Mouse (Mus musculus) erythroid progenitor cell, adult 5-6 weeks (primary cell): ENCODE data around the gene Trio. TPM values are rescaled to one million over a fixed set of nuclear protein-coding genes. Genes with fewer than 3 reads are reported as not detected.

ENCODE experiments used
- ATAC-seq: replicated peaks from 2 replicates; pipeline ENCODE4 v1.8.0; 2016; ENCODE audit warnings: moderate number of reproducible peaks, mild to moderate bottlenecking, moderate TSS enrichment, inconsistent platforms; ENCODE audit not compliant: poor library complexity, low FRiP score, severe bottlenecking
- total RNA-seq, 2 experiments: library from RNA; stranded (forward) in 1 of 2; stranded (reverse) in 1 of 2; fragments of 150-400 nt in 1 of 2; fragments of 186-747, 209-891 nt in 1 of 2; gene quantifications; 2 replicates each; pipeline versions ENCODE4 v1.2.3 to v1.2.4; 2015 to 2017; ENCODE audit warnings: low replicate concordance in 2 of 2

Trio gene
- total RNA-seq, 2 experiments from 2014 or later: 3.4 to 6.3 TPM

- ATAC-seq: no peak
Measured at GRCm38 (mm10) chr15:27954356-27954755, 71.3 kb downstream of the Trio start.

DNA sequence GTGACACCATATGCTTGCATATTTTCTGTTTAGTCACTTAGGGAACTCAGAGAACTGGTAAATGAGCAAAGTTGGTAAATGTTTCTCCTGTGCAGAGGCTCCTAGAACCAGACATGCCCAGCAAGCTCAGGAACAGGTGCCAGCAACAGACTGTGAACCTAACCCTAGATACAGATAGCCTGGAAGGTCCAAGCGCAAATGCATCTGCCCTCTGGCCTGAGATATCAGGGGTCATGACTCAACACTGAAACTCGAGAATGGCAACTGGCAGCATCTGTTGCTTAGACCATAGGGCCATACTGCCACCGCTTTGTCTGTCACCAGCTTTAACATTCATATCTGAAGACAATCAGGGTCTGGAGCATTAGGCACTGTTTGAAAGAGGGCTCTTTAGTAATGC lies 72.1 kb downstream of the Trio start:
- no peak for ATAC-seq

DNA sequence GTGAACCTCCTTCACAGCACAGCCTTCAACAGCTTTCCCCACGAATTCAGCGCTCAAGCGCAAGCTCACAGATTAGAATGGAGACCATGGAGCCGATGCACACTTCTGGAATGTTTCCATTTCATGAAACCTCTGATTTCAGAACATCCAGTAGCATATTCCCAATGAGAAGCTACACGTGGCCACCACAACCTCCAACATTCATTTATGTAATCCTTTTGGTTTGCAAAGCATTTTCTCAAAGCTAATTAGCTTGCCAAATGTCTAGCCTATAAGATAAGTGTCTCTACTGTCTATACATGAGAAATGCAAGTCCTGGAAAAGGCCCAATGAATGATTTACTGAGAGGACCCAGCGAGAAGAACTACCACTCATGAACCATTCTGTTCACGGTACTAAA lies 74.5 kb downstream of the Trio start:
- ATAC-seq: no peak

- ATAC-seq: no peak
Measured at GRCm38 (mm10) chr15:27949196-27949595, 76.5 kb downstream of the Trio start.

GRCm38 (mm10) chr15:27947880-27948279 lies 77.8 kb downstream of the Trio start:
- ATAC-seq: no peak

GRCm38 (mm10) chr15:27945570-27945969 lies 80.1 kb downstream of the Trio start:
- ATAC-seq: no peak

GRCm38 (mm10) chr15:27944898-27945297 lies 80.8 kb downstream of the Trio start:
- ATAC-seq: no peak

DNA sequence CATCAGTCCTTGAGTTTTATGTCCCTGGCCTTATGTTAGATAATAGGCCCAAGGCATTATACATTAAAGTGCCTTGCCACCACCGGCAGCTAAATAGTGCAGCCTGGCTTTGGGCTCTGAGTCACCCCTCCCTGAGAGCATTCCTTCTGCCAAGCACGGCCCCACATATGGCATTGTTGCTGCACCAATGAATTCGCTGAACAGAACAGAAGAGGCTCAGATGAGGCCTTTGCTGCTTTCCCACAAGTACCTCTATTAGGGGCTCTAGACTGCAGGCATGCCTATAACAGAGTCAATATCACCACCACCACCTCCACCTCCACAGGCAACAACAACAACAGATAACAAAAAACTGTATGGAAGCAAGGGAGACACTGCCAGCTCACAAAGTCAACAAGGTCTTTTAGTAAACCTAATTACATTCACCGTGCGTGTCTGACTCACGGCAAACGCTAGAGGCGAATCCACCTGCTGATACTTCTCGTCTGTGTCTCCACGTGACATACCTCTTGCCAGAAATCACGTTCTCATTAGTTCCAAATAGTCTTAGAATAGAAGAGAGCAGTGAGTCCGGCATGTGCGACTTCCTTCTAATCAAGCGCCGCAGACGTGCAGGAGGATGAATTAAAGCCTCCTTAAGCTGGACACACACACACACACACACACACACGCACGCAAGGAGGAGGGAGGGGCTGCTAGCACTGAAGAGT lies 82.0 kb downstream of the Trio start:
- ATAC-seq: no peak

DNA sequence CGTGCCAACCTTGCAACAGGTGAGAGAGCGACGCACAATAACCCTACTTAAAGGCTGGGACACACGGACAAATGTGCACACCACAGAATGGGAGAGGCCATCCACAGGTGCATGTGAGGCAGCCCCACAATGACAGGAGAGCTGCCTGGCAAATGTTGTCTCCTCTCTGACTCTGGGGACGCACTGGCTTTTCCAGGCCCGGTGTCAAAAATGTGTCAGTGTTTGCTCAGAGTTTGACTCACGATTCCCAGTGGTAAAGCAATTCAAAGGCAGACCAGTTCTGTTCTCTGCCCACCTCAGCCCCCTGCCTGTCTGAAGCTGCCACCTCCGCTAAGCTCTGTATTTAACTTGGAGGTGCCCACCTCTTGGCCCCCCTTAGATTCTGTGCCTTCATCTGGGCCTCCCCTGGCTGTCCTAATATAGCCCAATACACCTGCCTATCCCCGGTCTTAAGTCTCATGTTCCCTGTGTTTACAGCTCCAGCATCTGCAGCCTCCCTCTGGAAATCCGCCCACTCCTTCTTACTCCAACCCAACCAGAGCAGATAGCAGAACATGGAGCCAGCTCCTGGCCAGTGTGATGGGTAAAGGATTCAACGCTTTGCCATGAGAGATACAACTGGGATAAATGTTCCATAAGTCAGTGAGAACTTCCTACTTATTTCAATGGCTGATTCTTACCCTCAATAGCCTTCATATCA lies 83.3 kb downstream of the Trio start:
- ATAC-seq: no peak

DNA sequence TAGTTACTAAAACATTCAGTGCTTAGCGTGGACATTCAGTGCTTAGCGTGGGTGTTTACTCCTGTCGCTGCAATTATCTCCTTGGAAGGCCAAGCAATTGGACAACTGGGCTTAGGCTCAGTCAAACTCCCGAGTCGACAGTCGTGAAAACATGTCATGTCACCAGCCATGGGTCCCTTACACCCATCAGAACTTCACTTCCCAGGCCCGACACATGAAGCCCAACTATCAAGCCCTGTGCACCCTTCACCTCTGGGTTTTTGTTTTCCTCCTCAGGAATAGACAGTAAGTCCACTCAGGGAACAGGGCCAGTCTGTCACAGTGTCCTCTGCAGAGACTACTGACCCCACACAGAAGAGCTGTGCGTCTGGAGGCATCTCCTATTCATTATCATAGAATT lies 84.2 kb downstream of the Trio start:
- ATAC-seq: no peak

DNA sequence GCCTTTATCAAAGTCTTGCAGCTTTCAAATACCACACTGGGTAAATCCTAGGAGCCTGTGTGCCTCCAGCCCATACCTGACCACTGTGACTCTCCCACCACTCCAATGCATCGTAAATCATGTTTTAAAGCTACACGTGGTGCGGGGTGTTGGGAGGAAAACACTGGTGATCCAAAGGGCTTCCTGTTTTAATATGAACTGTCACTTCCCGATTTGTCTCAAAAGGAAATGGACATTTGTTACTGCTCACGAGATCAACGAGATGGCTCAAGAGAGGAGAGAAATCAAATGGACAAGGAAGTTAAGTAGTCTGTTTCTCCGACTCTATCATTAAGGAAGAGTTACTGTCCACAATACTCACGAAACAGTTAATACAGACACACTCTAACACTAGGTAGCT lies 84.6 kb downstream of the Trio start:
- no peak for ATAC-seq

GRCm38 (mm10) chr15:27940032-27940431 lies 85.6 kb downstream of the Trio start:
- ATAC-seq: no peak

DNA sequence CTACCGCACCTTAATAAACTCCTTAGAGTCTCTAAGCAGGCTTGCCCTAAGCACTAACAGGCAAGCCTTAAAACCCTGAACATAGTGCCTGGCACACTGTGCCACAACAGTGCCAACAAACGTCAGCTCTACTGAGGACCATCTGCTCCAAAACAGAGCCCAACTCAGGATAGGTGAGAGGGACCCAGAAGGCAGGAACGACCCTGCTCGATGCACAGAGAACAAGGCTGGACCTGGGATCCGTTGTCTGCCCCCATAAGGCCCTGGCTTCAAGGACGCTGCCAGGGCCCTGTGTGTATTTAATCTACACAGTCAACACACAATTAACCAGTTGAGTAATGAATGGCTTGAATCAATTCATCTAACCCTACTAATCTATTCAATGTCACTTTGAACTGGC lies 86.8 kb downstream of the Trio start:
- no peak for ATAC-seq

- no peak for ATAC-seq
Measured at GRCm38 (mm10) chr15:27937861-27938833, 87.5 kb downstream of the Trio start.

- ATAC-seq: no peak
Measured at GRCm38 (mm10) chr15:27937003-27937860, 88.4 kb downstream of the Trio start.

- ATAC-seq: no peak
Measured at GRCm38 (mm10) chr15:27935772-27936746, 89.6 kb downstream of the Trio start.

- ATAC-seq: no peak
Measured at GRCm38 (mm10) chr15:27933270-27933669, 92.4 kb downstream of the Trio start.

DNA sequence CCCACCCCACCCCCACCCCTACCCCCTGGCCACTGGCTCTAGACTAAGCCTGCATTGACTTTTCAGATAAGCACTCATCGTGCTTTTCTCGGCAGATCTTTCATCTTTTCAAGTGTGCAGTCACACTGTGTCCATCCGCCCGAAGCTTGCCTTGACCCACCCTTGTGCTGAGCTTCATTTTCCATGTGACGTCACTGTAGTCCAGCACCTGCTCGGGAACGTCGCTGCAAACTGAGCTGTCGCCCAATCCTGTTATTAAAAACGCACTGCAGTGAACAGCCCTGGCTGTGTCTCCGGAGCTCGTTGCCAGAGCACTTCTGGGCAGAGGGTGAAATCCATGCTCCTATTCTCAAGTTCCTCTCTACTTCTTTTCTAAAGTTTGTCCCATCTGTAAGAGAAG lies 93.8 kb downstream of the Trio start:
- ATAC-seq: no peak
